Mouse (Mus musculus) liver, postnatal 0 days (tissue): ENCODE data around the gene Zfp988. TPM values are rescaled to one million over a fixed set of nuclear protein-coding genes. Genes with fewer than 3 reads are reported as not detected.
"Not testable (repeated sequence)": the region's sequence is repeated elsewhere in the genome, so short reads cannot be mapped to it uniquely, and the experiment has no call there.

Source experiments
- ATAC-seq: fragments of 200-750 bp; cut with Nextera tagmentation; 2 replicates; pipeline ENCODE4 v1.8.0; 2017; ENCODE audit warnings: mild to moderate bottlenecking, moderate library complexity
- DNase-seq: peaks from one replicate; pipeline ENCODE4 v3.0.0-alpha.2; 2016
- H3K27ac ChIP-seq: fragments of 300-500 bp; sonication (generic); 2 replicates; pipeline ENCODE4 v1.5.1; 2014; ENCODE audit warnings: antibody characterized with exemption, moderate library complexity, mild to moderate bottlenecking, low read depth
- H3K27me3 ChIP-seq: fragments of 300-500 bp; sonication (generic); 2 replicates; pipeline ENCODE4 v1.6.1; 2014; ENCODE audit warnings: low read length, control low read depth, mixed read lengths; ENCODE audit not compliant: insufficient read depth
- H3K36me3 ChIP-seq: fragments of 300-500 bp; sonication (generic); replicated peaks from 2 replicates; pipeline ENCODE4 v1.6.1; 2014; ENCODE audit warnings: mild to moderate bottlenecking, control low read depth, low read length, moderate library complexity, mixed read lengths; ENCODE audit not compliant: insufficient read depth
- H3K4me1 ChIP-seq: fragments of 300-500 bp; sonication (generic); 2 replicates; pipeline ENCODE4 v1.6.1; 2014; ENCODE audit warnings: antibody characterized with exemption, mild to moderate bottlenecking, control low read depth; ENCODE audit not compliant: insufficient read depth
- H3K4me2 ChIP-seq: fragments of 300-500 bp; sonication (generic); 2 replicates; pipeline ENCODE4 v1.6.1; 2014; ENCODE audit warnings: low read depth, mild to moderate bottlenecking, low read length, moderate library complexity, mixed read lengths
- H3K4me3 ChIP-seq: fragments of 300-500 bp; sonication (generic); 2 replicates; pipeline ENCODE4 v1.5.1; 2014; ENCODE audit warnings: low read depth, low read length
- H3K9ac ChIP-seq: fragments of 300-500 bp; sonication (generic); replicated peaks from 2 replicates; pipeline ENCODE4 v1.6.1; 2014; ENCODE audit warnings: mild to moderate bottlenecking, moderate library complexity
- H3K9me3 ChIP-seq: fragments of 300-500 bp; sonication (generic); 2 replicates; pipeline ENCODE4 v1.6.1; 2016; ENCODE audit warnings: mild to moderate bottlenecking, control low read depth, low read length, mixed read lengths
- CTCF ChIP-seq: sonication (generic); IDR thresholded peaks from 2 replicates; pipeline ENCODE4 v1.5.1; 2016; ENCODE audit warnings: antibody characterized with exemption, low read depth
- WGBS: fragments of 180-500 bp; shearing (Covaris S2); extraction: QIAGEN DNeasy Blood & Tissue Kit; methylation state at CpG from one replicate; pipeline ENCODE4 v1.1.7; 2014; ENCODE audit not compliant: insufficient replicate concordance; 5-methylcytosine and 5-hydroxymethylcytosine counted together
- polyA plus RNA-seq: library from polyadenylated mRNA; unstranded; fragments of >200 nt; fragmentation: Nextera tagmentation; extraction: Ambion mirVana; gene quantifications from 2 replicates; pipeline ENCODE4 v1.2.1, GENCODE M21; 2015

Zfp988 gene
- polyA plus RNA-seq, 1 experiment from 2014 or later: not detected

DNA sequence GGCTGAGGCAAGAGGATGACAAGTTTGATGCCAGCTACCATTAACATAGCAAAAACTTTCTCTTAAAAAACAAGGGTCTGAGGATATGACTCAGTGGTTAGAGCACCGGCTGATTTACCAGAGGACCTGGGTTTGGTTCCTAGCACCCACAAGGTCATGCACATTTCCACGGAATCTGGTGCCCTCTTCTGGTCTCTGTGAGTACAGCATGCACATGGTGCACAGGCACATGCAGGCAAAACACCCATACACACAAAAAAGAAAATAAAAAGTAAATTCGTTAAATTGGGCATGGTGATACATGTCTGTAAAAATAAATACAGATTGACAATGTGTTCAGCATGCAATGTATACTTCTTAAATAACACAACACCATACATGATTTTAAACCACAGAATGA lies 34.8 kb downstream of the Zfp988 start:
- TF ChIP-seq CTCF: peak; percentile 23; the same call in 1 of the 2 replicates
- not testable (repeated sequence) for H3K4me1 ChIP-seq, DNase-seq, H3K4me3 ChIP-seq, H3K4me2 ChIP-seq, H3K36me3 ChIP-seq, H3K27ac ChIP-seq, H3K27me3 ChIP-seq, H3K9ac ChIP-seq, ATAC-seq
- H3K9me3 ChIP-seq: peaks cover 53% of the 10 kb centered on the region
- WGBS: 55% methylated on average over 3 of the region's 3 CpGs

GRCm38 (mm10) chr4:147340876-147341275 lies 35.4 kb downstream of the Zfp988 start:
- H3K9me3 ChIP-seq: peaks cover 47% of the 10 kb centered on the region
- DNase-seq: not testable (repeated sequence)
- WGBS: 76% methylated on average over 3 of the region's 3 CpGs

GRCm38 (mm10) chr4:147343042-147343908 lies 37.8 kb downstream of the Zfp988 start:
- H3K4me1 ChIP-seq, DNase-seq, H3K36me3 ChIP-seq, H3K4me2 ChIP-seq, H3K27me3 ChIP-seq, H3K9ac ChIP-seq, H3K4me3 ChIP-seq, H3K27ac ChIP-seq: not testable (repeated sequence)
- ATAC-seq: peak; percentile 78
- peaks cover 32% of the 10 kb centered on the region for H3K9me3 ChIP-seq
- 69% methylated on average over 6 of the region's 6 CpGs for WGBS

More at GRCm38 (mm10) chr4:147340876-147341275, 35.4 kb downstream of the Zfp988 start:
- H3K4me2 ChIP-seq, H3K36me3 ChIP-seq, H3K27ac ChIP-seq, ATAC-seq, H3K4me3 ChIP-seq, H3K27me3 ChIP-seq, H3K9ac ChIP-seq, H3K4me1 ChIP-seq: not testable (repeated sequence)

GRCm38 (mm10) chr4:147345061-147345554 lies 39.6 kb downstream of the Zfp988 start:
- not testable (repeated sequence) for DNase-seq, H3K4me3 ChIP-seq, H3K36me3 ChIP-seq, H3K27ac ChIP-seq, H3K4me2 ChIP-seq, H3K9ac ChIP-seq, ATAC-seq, H3K27me3 ChIP-seq, H3K4me1 ChIP-seq
- 67% methylated on average over 2 of the region's 2 CpGs for WGBS
- H3K9me3 ChIP-seq: peaks cover 34% of the 10 kb centered on the region

GRCm38 (mm10) chr4:147346361-147347035 lies 41.0 kb downstream of the Zfp988 start:
- peaks cover 34% of the 10 kb centered on the region for H3K9me3 ChIP-seq
- H3K4me1 ChIP-seq, H3K4me2 ChIP-seq, H3K27ac ChIP-seq, ATAC-seq, H3K27me3 ChIP-seq, H3K4me3 ChIP-seq, H3K36me3 ChIP-seq, DNase-seq, H3K9ac ChIP-seq: not testable (repeated sequence)
- 61% methylated on average over 4 of the region's 4 CpGs for WGBS

DNA sequence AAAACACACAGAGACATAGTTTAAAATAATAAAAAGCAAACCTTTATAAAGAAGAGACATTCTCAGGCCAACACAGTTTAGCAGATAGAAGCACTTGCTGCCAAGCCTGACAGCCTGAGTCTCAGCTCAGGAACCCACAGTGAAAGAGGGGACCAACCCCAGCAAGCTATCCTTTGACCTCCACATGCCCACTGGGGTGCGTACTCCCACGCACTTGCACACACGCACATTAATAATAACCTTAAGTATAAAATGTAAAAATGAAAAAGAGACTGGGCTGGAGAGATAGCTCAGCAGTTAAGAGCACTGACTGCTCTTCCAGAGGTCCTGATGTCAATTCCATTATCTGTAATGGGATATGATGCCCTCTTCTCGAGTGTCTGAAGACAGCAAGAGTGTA lies 41.8 kb downstream of the Zfp988 start:
- not testable (repeated sequence) for DNase-seq

DNA sequence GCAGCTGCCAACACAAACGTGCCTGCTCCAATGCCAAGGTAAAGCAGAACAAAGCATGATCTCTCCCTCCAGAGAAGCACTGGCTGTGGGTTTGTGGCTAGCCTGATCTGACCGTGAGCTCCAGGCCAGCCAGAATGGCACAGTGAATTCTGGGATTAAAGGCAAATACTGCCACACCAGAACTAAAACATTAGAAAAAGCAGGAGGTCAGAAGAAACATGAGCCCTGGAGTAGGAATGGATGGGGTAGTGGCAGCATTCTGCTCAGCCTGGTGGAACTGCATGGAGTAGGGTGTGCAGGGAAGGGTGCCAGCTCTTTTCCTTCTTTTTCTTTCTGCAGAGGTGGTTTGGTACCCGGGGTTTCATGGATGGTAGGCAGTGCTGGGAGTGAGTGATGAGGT lies 42.4 kb downstream of the Zfp988 start:
- not testable (repeated sequence) for ATAC-seq, H3K4me3 ChIP-seq, H3K9ac ChIP-seq, H3K4me1 ChIP-seq, H3K27ac ChIP-seq, H3K36me3 ChIP-seq, DNase-seq, H3K27me3 ChIP-seq, H3K4me2 ChIP-seq
- 67% methylated on average over 1 of the region's 3 CpGs for WGBS
- H3K9me3 ChIP-seq: peaks cover 34% of the 10 kb centered on the region

More for the DNA sequence above, 41.8 kb downstream of the Zfp988 start:
- H3K9me3 ChIP-seq: peaks cover 34% of the 10 kb centered on the region
- not testable (repeated sequence) for H3K27ac ChIP-seq, H3K4me2 ChIP-seq, H3K27me3 ChIP-seq, H3K4me1 ChIP-seq, H3K36me3 ChIP-seq, H3K9ac ChIP-seq, H3K4me3 ChIP-seq, ATAC-seq
- 55% methylated on average over 4 of the region's 4 CpGs for WGBS

GRCm38 (mm10) chr4:147348401-147348800 lies 42.9 kb downstream of the Zfp988 start:
- not testable (repeated sequence) for H3K9ac ChIP-seq, DNase-seq, H3K36me3 ChIP-seq, H3K4me1 ChIP-seq, H3K27me3 ChIP-seq, ATAC-seq, H3K4me2 ChIP-seq, H3K27ac ChIP-seq, H3K4me3 ChIP-seq
- peaks cover 29% of the 10 kb centered on the region for H3K9me3 ChIP-seq
- WGBS: 68% methylated on average over 2 of the region's 2 CpGs

DNA sequence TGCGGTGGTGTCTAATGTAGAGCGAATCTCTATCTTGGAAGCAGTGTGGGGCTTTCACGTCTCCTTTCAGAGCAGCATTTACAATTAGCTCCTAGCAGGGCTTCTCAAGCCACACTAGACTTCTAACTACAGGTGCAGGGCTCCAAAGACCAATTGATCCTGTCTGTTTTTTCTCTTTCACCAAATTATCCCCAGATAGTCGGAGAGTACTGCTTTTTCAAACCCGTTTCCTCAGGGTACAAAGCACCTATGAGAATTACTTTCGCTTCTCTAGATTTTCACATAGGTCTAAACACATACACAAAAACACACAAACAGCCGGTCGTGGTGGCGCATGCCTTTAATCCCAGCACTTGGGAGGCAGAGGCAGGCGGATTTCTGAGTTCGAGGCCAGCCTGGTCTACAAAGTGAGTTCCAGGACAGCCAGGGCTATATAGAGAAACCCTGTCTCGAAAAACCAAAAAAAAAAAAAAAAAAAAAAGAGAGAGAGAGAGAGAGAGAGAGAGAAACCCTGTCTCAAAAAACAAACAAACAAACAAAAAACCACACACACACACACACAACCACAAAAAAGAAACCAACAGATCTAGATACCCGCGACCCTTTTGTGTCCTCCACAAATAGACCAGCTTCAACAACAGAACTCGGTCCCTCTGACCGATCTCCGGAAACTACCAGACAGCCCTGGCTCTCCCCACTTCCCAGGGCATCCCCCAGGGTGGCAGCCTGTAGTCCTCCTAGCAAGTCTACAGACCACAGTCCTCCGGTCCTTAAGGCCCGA lies 43.6 kb downstream of the Zfp988 start:
- H3K4me3 ChIP-seq, H3K27ac ChIP-seq, DNase-seq, H3K4me1 ChIP-seq, H3K27me3 ChIP-seq, ATAC-seq, H3K36me3 ChIP-seq, H3K9ac ChIP-seq, H3K4me2 ChIP-seq: not testable (repeated sequence)
- 81% methylated on average over 18 of the region's 19 CpGs for WGBS
- H3K9me3 ChIP-seq: peaks cover 24% of the 10 kb centered on the region
